9 mouse cellular contexts compared by ENCODE assay signal in the genomic region with DNA sequence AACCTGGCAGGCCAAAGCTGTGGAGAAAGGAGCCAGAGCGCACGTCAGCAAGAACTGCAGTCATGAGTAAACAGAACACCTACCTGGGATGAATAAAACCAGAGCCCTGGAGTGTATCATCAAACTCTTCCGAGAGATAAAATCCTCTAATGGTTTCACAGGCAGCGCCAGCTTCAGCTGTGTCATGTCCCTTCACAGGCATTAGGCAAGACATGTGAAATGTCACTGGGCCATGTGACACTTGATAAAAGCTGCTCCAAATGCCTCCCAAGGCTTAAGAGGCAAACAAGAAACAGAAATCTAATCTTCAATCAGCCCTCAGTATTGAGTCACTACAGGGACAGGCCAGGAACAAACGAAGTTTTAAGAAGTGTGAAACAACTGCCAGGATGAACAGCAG.
DNase-seq lines count a peak whose midpoint lies in the region; ATAC-seq and TF ChIP-seq lines count a peak whose summit lies in the region.
"Had no signal": no experiment of that assay in that cellular context is flagged by ENCODE, and none has a peak within 500 bp of the region (broad histone marks: within the 10 kb centered on the region; RNA-seq: fewer than 3 reads in every experiment).

No protein-coding gene starts in this region.

- H3K36me3 ChIP-seq in midbrain, embryonic 13.5 days: no peaks in the 10 kb centered on the region
- no peaks in the 10 kb centered on the region for H3K36me3 ChIP-seq in midbrain, embryonic 10.5 days
- peaks cover 12% of the 10 kb centered on the region; the same call in 1 of the 2 replicates for H3K36me3 ChIP-seq in liver, embryonic 13.5 days
- no peaks in the 10 kb centered on the region for H3K36me3 ChIP-seq in stomach, embryonic 15.5 days
- H3K36me3 ChIP-seq: hindbrain, embryonic 12.5 days had no signal

- TF ChIP-seq CTCF in cortical plate, adult 2 months (IDR thresholded peaks at IDR 0.05; ENCODE audit: extremely low read depth, insufficient read depth, low read length): no peak

- H3K27me3 ChIP-seq in midbrain, embryonic 13.5 days: no peaks in the 10 kb centered on the region
- no peaks in the 10 kb centered on the region for H3K27me3 ChIP-seq in midbrain, embryonic 10.5 days (ENCODE audit: low read depth, poor library complexity, severe bottlenecking)
- H3K27me3 ChIP-seq in liver, embryonic 13.5 days: no peaks in the 10 kb centered on the region
- no peaks in the 10 kb centered on the region for H3K27me3 ChIP-seq in stomach, embryonic 15.5 days (replicated peaks)
- H3K27me3 ChIP-seq: hindbrain, embryonic 12.5 days had no signal

- no peak overlapping the region for H3K4me3 ChIP-seq in midbrain, embryonic 13.5 days (replicated peaks)
- H3K4me3 ChIP-seq in midbrain, embryonic 10.5 days: no peak overlapping the region
- no peak overlapping the region for H3K4me3 ChIP-seq in cortical plate, adult 2 months (ENCODE audit: insufficient read depth, low read length)
- H3K4me3 ChIP-seq in liver, embryonic 13.5 days (replicated peaks): no peak overlapping the region
- H3K4me3 ChIP-seq in stomach, embryonic 15.5 days (replicated peaks): no peak overlapping the region
- H3K4me3 ChIP-seq: hindbrain, embryonic 12.5 days had no signal

- no peaks in the 10 kb centered on the region for H3K9me3 ChIP-seq in midbrain, embryonic 13.5 days
- no peaks in the 10 kb centered on the region for H3K9me3 ChIP-seq in midbrain, embryonic 10.5 days (replicated peaks)
- no peaks in the 10 kb centered on the region for H3K9me3 ChIP-seq in liver, embryonic 13.5 days (replicated peaks)
- H3K9me3 ChIP-seq in stomach, embryonic 15.5 days: no peaks in the 10 kb centered on the region
- H3K9me3 ChIP-seq: hindbrain, embryonic 12.5 days had no signal

- DNase-seq in midbrain, embryonic 10.5 days (ENCODE audit: low spot score): no peak
- DNase-seq in liver, embryonic 13.5 days: peak; percentile 45
- no peak for DNase-seq in thymus, adult 18-20 months
- DNase-seq in layer of hippocampus, adult 11-12 months (ENCODE audit: low spot score): no peak
- DNase-seq in layer of hippocampus, postnatal 10 days (ENCODE audit: low spot score in 2 of 2): no peak

- ATAC-seq in midbrain, embryonic 13.5 days: 0 out of 2 replicates have a peak, but pooled peaks have one; percentile 17
- peak; percentile 84 for ATAC-seq in liver, embryonic 13.5 days (ENCODE audit: low read depth)
- ATAC-seq in stomach, embryonic 15.5 days (ENCODE audit: insufficient read depth, low FRiP score, low read depth): peak; percentile 41; the same call in 1 of the 2 replicates

- H3K9ac ChIP-seq in midbrain, embryonic 13.5 days (replicated peaks): no peak overlapping the region
- H3K9ac ChIP-seq in liver, embryonic 13.5 days: no peak overlapping the region
- no peak overlapping the region for H3K9ac ChIP-seq in stomach, embryonic 15.5 days
- H3K9ac ChIP-seq: hindbrain, embryonic 12.5 days had no signal

- no peak for TF ChIP-seq POLR2A in cortical plate, adult 2 months (IDR thresholded peaks at IDR 0.05; ENCODE audit: extremely low read depth, insufficient read depth, low read length)

- WGBS in midbrain, embryonic 13.5 days: 64% methylated on average over 5 of the region's 5 CpGs
- 69% methylated on average over 5 of the region's 5 CpGs for WGBS in midbrain, embryonic 10.5 days
- WGBS in liver, embryonic 13.5 days (ENCODE audit: insufficient replicate concordance): 29% methylated on average over 5 of the region's 5 CpGs
- WGBS in stomach, embryonic 15.5 days: 43% methylated on average over 5 of the region's 5 CpGs

- 0 out of 2 replicates have a peak, but pooled peaks cover 5% of the 10 kb centered on the region for H3K4me1 ChIP-seq in midbrain, embryonic 13.5 days (replicated peaks)
- peaks cover 9% of the 10 kb centered on the region; the same call in 1 of the 2 replicates for H3K4me1 ChIP-seq in midbrain, embryonic 10.5 days
- peaks cover 5% of the 10 kb centered on the region for H3K4me1 ChIP-seq in cortical plate, adult 2 months (ENCODE audit: control insufficient read depth, insufficient read depth, low read length)
- H3K4me1 ChIP-seq in liver, embryonic 13.5 days (replicated peaks): peaks cover 78% of the 10 kb centered on the region
- 0 out of 2 replicates have a peak, but pooled peaks cover 11% of the 10 kb centered on the region for H3K4me1 ChIP-seq in stomach, embryonic 15.5 days
- H3K4me1 ChIP-seq: hindbrain, embryonic 12.5 days had no signal

- no peak overlapping the region for H3K4me2 ChIP-seq in midbrain, embryonic 13.5 days (replicated peaks)
- H3K4me2 ChIP-seq in liver, embryonic 13.5 days: no peak overlapping the region
- H3K4me2 ChIP-seq in stomach, embryonic 15.5 days: no peak overlapping the region
- H3K4me2 ChIP-seq: hindbrain, embryonic 12.5 days had no signal

- no peak overlapping the region for H3K27ac ChIP-seq in midbrain, embryonic 13.5 days
- no peak overlapping the region for H3K27ac ChIP-seq in midbrain, embryonic 10.5 days (replicated peaks)
- peak overlapping the region; percentile 49; the same call in 1 of the 2 replicates for H3K27ac ChIP-seq in cortical plate, adult 2 months (ENCODE audit: insufficient read depth, low read length)
- H3K27ac ChIP-seq in liver, embryonic 13.5 days: peak overlapping the region; percentile 80
- H3K27ac ChIP-seq in stomach, embryonic 15.5 days: no peak overlapping the region
- H3K27ac ChIP-seq: hindbrain, embryonic 12.5 days had no signal

Comparison
In these comparisons a context has a peak if more than half of its experiments do, and no peak if none do; other contexts are left out.
1. ATAC-seq: peak in every context shown above with its lines; median percentile 84 in liver, embryonic 13.5 days; 41 in stomach, embryonic 15.5 days; 17 in midbrain, embryonic 13.5 days.
2. H3K27ac ChIP-seq: peak in cortical plate, adult 2 months (single experiment) and liver, embryonic 13.5 days (single experiment); none in midbrain, embryonic 13.5 days (single experiment), midbrain, embryonic 10.5 days (single experiment) and stomach, embryonic 15.5 days (single experiment).